Mouse (Mus musculus): Measurements from ENCODE around the gene Ass1. TPM values are rescaled to one million over a fixed set of nuclear protein-coding genes. Genes with fewer than 3 reads are reported as not detected.
A peak's percentile ranks its signal among the peaks of the same experiment; 100 is the strongest.

Ass1 gene
- polyA plus RNA-seq, 1 experiment = 212 TPM

GRCm38 (mm10) chr2:31454280-31454679 is 15.7 kb upstream of the Ass1 start:
- Histone ChIP-seq H3K27ac (ENCODE audit: insufficient read depth, low read length) (peak overlapping the region; percentile 87), H3K4me1 (ENCODE audit: control insufficient read depth, insufficient read depth, low read length) (peaks cover 5% of the 10 kb centered on the region), H3K4me3 (ENCODE audit: insufficient read depth, low read length) (no peak overlapping the region)
- TF ChIP-seq CTCF (IDR thresholded peaks at IDR 0.05; ENCODE audit: borderline replicate concordance, insufficient read depth, low read length) = no peak

GRCm38 (mm10) chr2:31455418-31455817 is 14.6 kb upstream of the Ass1 start:
- 0 out of 2 replicates have a peak, but pooled peaks cover 8% of the 10 kb centered on the region for H3K4me1 ChIP-seq (ENCODE audit: control insufficient read depth, insufficient read depth, low read length)
- no peak overlapping the region for H3K4me3 ChIP-seq (ENCODE audit: insufficient read depth, low read length)
- H3K27ac ChIP-seq (ENCODE audit: insufficient read depth, low read length) = no peak overlapping the region
- no peak for TF ChIP-seq CTCF (IDR thresholded peaks at IDR 0.05; ENCODE audit: borderline replicate concordance, insufficient read depth, low read length)
- TF ChIP-seq POLR2A (IDR thresholded peaks at IDR 0.05; ENCODE audit: low read depth, low read length) = no peak

- no peak overlapping the region for H3K4me3 ChIP-seq (ENCODE audit: insufficient read depth, low read length)
- no peak for TF ChIP-seq POLR2A (IDR thresholded peaks at IDR 0.05; ENCODE audit: low read depth, low read length)
- no peak for TF ChIP-seq CTCF (IDR thresholded peaks at IDR 0.05; ENCODE audit: borderline replicate concordance, insufficient read depth, low read length)
- H3K4me1 ChIP-seq (ENCODE audit: control insufficient read depth, insufficient read depth, low read length) = 0 out of 2 replicates have a peak, but pooled peaks cover 15% of the 10 kb centered on the region
- H3K27ac ChIP-seq (ENCODE audit: insufficient read depth, low read length) = no peak overlapping the region
Observed at GRCm38 (mm10) chr2:31458460-31458859, 11.5 kb upstream of the Ass1 start.

- Histone ChIP-seq H3K4me1 (ENCODE audit: control insufficient read depth, insufficient read depth, low read length) (0 out of 2 replicates have a peak, but pooled peaks cover 15% of the 10 kb centered on the region), H3K4me3 (ENCODE audit: insufficient read depth, low read length) (no peak overlapping the region), H3K27ac (ENCODE audit: insufficient read depth, low read length) (no peak overlapping the region)
- TF ChIP-seq CTCF (IDR thresholded peaks at IDR 0.05; ENCODE audit: borderline replicate concordance, insufficient read depth, low read length) (no peak), POLR2A (IDR thresholded peaks at IDR 0.05; ENCODE audit: low read depth, low read length) (no peak; the same call in 1 of the 2 replicates)
Observed at GRCm38 (mm10) chr2:31458989-31459936, 10.7 kb upstream of the Ass1 start.

GRCm38 (mm10) chr2:31460025-31460571 is 9.9 kb upstream of the Ass1 start:
- TF ChIP-seq CTCF (IDR thresholded peaks at IDR 0.05; ENCODE audit: borderline replicate concordance, insufficient read depth, low read length) = peak; percentile 26; the same call in 1 of the 2 replicates
- no peak for TF ChIP-seq POLR2A (IDR thresholded peaks at IDR 0.05; ENCODE audit: low read depth, low read length)
- Histone ChIP-seq H3K4me1 (ENCODE audit: control insufficient read depth, insufficient read depth, low read length) (0 out of 2 replicates have a peak, but pooled peaks cover 15% of the 10 kb centered on the region), H3K27ac (ENCODE audit: insufficient read depth, low read length) (no peak overlapping the region), H3K4me3 (ENCODE audit: insufficient read depth, low read length) (peak overlapping the region; percentile 3; the same call in 1 of the 2 replicates)

- Histone ChIP-seq H3K27ac (ENCODE audit: insufficient read depth, low read length) (no peak overlapping the region), H3K4me3 (ENCODE audit: insufficient read depth, low read length) (no peak overlapping the region), H3K4me1 (ENCODE audit: control insufficient read depth, insufficient read depth, low read length) (0 out of 2 replicates have a peak, but pooled peaks cover 15% of the 10 kb centered on the region)
- TF ChIP-seq CTCF (IDR thresholded peaks at IDR 0.05; ENCODE audit: borderline replicate concordance, insufficient read depth, low read length) = no peak
- no peak for TF ChIP-seq POLR2A (IDR thresholded peaks at IDR 0.05; ENCODE audit: low read depth, low read length)
Observed at GRCm38 (mm10) chr2:31460920-31461319, 9.1 kb upstream of the Ass1 start.

- H3K4me3 ChIP-seq (ENCODE audit: insufficient read depth, low read length) = no peak overlapping the region
- 0 out of 2 replicates have a peak, but pooled peaks cover 15% of the 10 kb centered on the region for H3K4me1 ChIP-seq (ENCODE audit: control insufficient read depth, insufficient read depth, low read length)
- TF ChIP-seq POLR2A (IDR thresholded peaks at IDR 0.05; ENCODE audit: low read depth, low read length) = no peak
- no peak for TF ChIP-seq CTCF (IDR thresholded peaks at IDR 0.05; ENCODE audit: borderline replicate concordance, insufficient read depth, low read length)
Observed at GRCm38 (mm10) chr2:31462051-31462450, 8.0 kb upstream of the Ass1 start.

GRCm38 (mm10) chr2:31463253-31463652 is 6.8 kb upstream of the Ass1 start:
- TF ChIP-seq CTCF (IDR thresholded peaks at IDR 0.05; ENCODE audit: borderline replicate concordance, insufficient read depth, low read length) = no peak
- no peak for TF ChIP-seq POLR2A (IDR thresholded peaks at IDR 0.05; ENCODE audit: low read depth, low read length)
- Histone ChIP-seq H3K4me3 (ENCODE audit: insufficient read depth, low read length) (no peak overlapping the region), H3K4me1 (ENCODE audit: control insufficient read depth, insufficient read depth, low read length) (0 out of 2 replicates have a peak, but pooled peaks cover 15% of the 10 kb centered on the region), H3K27ac (ENCODE audit: insufficient read depth, low read length) (no peak overlapping the region)

More at GRCm38 (mm10) chr2:31462051-31462450, 8.0 kb upstream of the Ass1 start:
- H3K27ac ChIP-seq (ENCODE audit: insufficient read depth, low read length) = no peak overlapping the region

GRCm38 (mm10) chr2:31463696-31464528 is 6.1 kb upstream of the Ass1 start:
- no peak overlapping the region for H3K4me3 ChIP-seq (ENCODE audit: insufficient read depth, low read length)
- H3K4me1 ChIP-seq (ENCODE audit: control insufficient read depth, insufficient read depth, low read length) = 0 out of 2 replicates have a peak, but pooled peaks cover 15% of the 10 kb centered on the region
- H3K27ac ChIP-seq (ENCODE audit: insufficient read depth, low read length) = no peak overlapping the region
- TF ChIP-seq CTCF (IDR thresholded peaks at IDR 0.05; ENCODE audit: borderline replicate concordance, insufficient read depth, low read length) = no peak
- no peak for TF ChIP-seq POLR2A (IDR thresholded peaks at IDR 0.05; ENCODE audit: low read depth, low read length)
